Mouse (Mus musculus): ENCODE measurements around the gene Gm49369. TPM values are rescaled to one million over a fixed set of nuclear protein-coding genes. Genes with fewer than 3 reads are reported as not detected.

The Gm49369 gene
- total and polyA plus RNA-seq, 2 experiments = 0.38 to 126 TPM

GRCm38 (mm10) chr7:142400112-142400749 is 17.8 kb upstream of the Gm49369 start:
- Histone ChIP-seq H3K79me2 (ENCODE audit: control insufficient read depth, insufficient read depth, low read length) (no peaks in the 10 kb centered on the region), H3K4me1 (ENCODE audit: control insufficient read depth, insufficient read depth, low read length) (no peaks in the 10 kb centered on the region), H3K4me3 (ENCODE audit: insufficient read depth, low read depth, low read length) (no peak overlapping the region), H3K36me3 (ENCODE audit: control insufficient read depth, insufficient read depth, low read length) (no peaks in the 10 kb centered on the region), H3K27me3 (ENCODE audit: control insufficient read depth, insufficient read depth, low read length) (no peaks in the 10 kb centered on the region), H3K27ac (replicated peaks; ENCODE audit: insufficient read depth, low read depth, low read length) (0 out of 2 replicates have a peak overlapping the region, but pooled peaks have one; percentile 5), H3K9ac (ENCODE audit: low read depth, low read length) (no peak overlapping the region)
- 68% methylated on average over 7 of the region's 7 CpGs for WGBS
- TF ChIP-seq POLR2A (IDR thresholded peaks at IDR 0.05; ENCODE audit: extremely low read depth, insufficient read depth, low read length) (no peak), CTCF (IDR thresholded peaks at IDR 0.05; ENCODE audit: low read depth, low read length) (no peak)
- DNase-seq (ENCODE audit: extremely low read depth, low read depth, low spot score) = no peak

GRCm38 (mm10) chr7:142399250-142399649 is 16.8 kb upstream of the Gm49369 start:
- TF ChIP-seq CTCF (IDR thresholded peaks at IDR 0.05; ENCODE audit: low read depth, low read length) (no peak), POLR2A (IDR thresholded peaks at IDR 0.05; ENCODE audit: extremely low read depth, insufficient read depth, low read length) (no peak)
- H3K9ac ChIP-seq (ENCODE audit: low read depth, low read length) = no peak overlapping the region
- H3K36me3 ChIP-seq (ENCODE audit: control insufficient read depth, insufficient read depth, low read length) = no peaks in the 10 kb centered on the region
- no peaks in the 10 kb centered on the region for H3K27me3 ChIP-seq (ENCODE audit: control insufficient read depth, insufficient read depth, low read length)
- DNase-seq (ENCODE audit: extremely low read depth, low read depth, low spot score) = no peak
- H3K79me2 ChIP-seq (ENCODE audit: control insufficient read depth, insufficient read depth, low read length) = no peaks in the 10 kb centered on the region
- peak overlapping the region; percentile 76 for H3K27ac ChIP-seq (replicated peaks; ENCODE audit: insufficient read depth, low read depth, low read length)
- H3K4me1 ChIP-seq (ENCODE audit: control insufficient read depth, insufficient read depth, low read length) = no peaks in the 10 kb centered on the region
- WGBS = 67% methylated on average over 1 of the region's 1 CpGs
- H3K4me3 ChIP-seq (ENCODE audit: insufficient read depth, low read depth, low read length) = no peak overlapping the region

- Histone ChIP-seq H3K9ac (ENCODE audit: low read depth, low read length) (no peak overlapping the region), H3K27ac (replicated peaks; ENCODE audit: insufficient read depth, low read depth, low read length) (peak overlapping the region; percentile 76), H3K4me3 (ENCODE audit: insufficient read depth, low read depth, low read length) (no peak overlapping the region), H3K79me2 (ENCODE audit: control insufficient read depth, insufficient read depth, low read length) (no peaks in the 10 kb centered on the region), H3K4me1 (ENCODE audit: control insufficient read depth, insufficient read depth, low read length) (no peaks in the 10 kb centered on the region; the same call in 1 of the 2 replicates), H3K36me3 (ENCODE audit: control insufficient read depth, insufficient read depth, low read length) (no peaks in the 10 kb centered on the region), H3K27me3 (ENCODE audit: control insufficient read depth, insufficient read depth, low read length) (no peaks in the 10 kb centered on the region)
- peak; percentile 60 for DNase-seq (ENCODE audit: extremely low read depth, low read depth, low spot score)
- 68% methylated on average over 2 of the region's 2 CpGs for WGBS
- TF ChIP-seq POLR2A (IDR thresholded peaks at IDR 0.05; ENCODE audit: extremely low read depth, insufficient read depth, low read length) (no peak), CTCF (IDR thresholded peaks at IDR 0.05; ENCODE audit: low read depth, low read length) (no peak)
Observed at GRCm38 (mm10) chr7:142398052-142398451, 15.6 kb upstream of the Gm49369 start.

GRCm38 (mm10) chr7:142396611-142397010 is 14.1 kb upstream of the Gm49369 start:
- WGBS = 92% methylated on average over 1 of the region's 1 CpGs
- H3K4me1 ChIP-seq (ENCODE audit: control insufficient read depth, insufficient read depth, low read length) = no peaks in the 10 kb centered on the region; the same call in 1 of the 2 replicates

GRCm38 (mm10) chr7:142395472-142395871 is 13.0 kb upstream of the Gm49369 start:
- no peak overlapping the region for H3K4me3 ChIP-seq (ENCODE audit: insufficient read depth, low read depth, low read length)
- H3K36me3 ChIP-seq (ENCODE audit: control insufficient read depth, insufficient read depth, low read length) = no peaks in the 10 kb centered on the region
- no peak overlapping the region for H3K9ac ChIP-seq (ENCODE audit: low read depth, low read length)
- H3K4me1 ChIP-seq (ENCODE audit: control insufficient read depth, insufficient read depth, low read length) = no peaks in the 10 kb centered on the region; the same call in 1 of the 2 replicates
- DNase-seq (ENCODE audit: extremely low read depth, low read depth, low spot score) = no peak
- H3K27ac ChIP-seq (replicated peaks; ENCODE audit: insufficient read depth, low read depth, low read length) = no peak overlapping the region
- WGBS = 91% methylated on average over 4 of the region's 4 CpGs
- no peaks in the 10 kb centered on the region for H3K79me2 ChIP-seq (ENCODE audit: control insufficient read depth, insufficient read depth, low read length)
- no peaks in the 10 kb centered on the region for H3K27me3 ChIP-seq (ENCODE audit: control insufficient read depth, insufficient read depth, low read length)
- TF ChIP-seq CTCF (IDR thresholded peaks at IDR 0.05; ENCODE audit: low read depth, low read length) = no peak

More at GRCm38 (mm10) chr7:142396611-142397010, 14.1 kb upstream of the Gm49369 start:
- DNase-seq (ENCODE audit: extremely low read depth, low read depth, low spot score) = no peak
- no peaks in the 10 kb centered on the region for H3K36me3 ChIP-seq (ENCODE audit: control insufficient read depth, insufficient read depth, low read length)
- no peaks in the 10 kb centered on the region for H3K79me2 ChIP-seq (ENCODE audit: control insufficient read depth, insufficient read depth, low read length)
- no peaks in the 10 kb centered on the region for H3K27me3 ChIP-seq (ENCODE audit: control insufficient read depth, insufficient read depth, low read length)
- TF ChIP-seq CTCF (IDR thresholded peaks at IDR 0.05; ENCODE audit: low read depth, low read length) = no peak
- TF ChIP-seq POLR2A (IDR thresholded peaks at IDR 0.05; ENCODE audit: extremely low read depth, insufficient read depth, low read length) = no peak
- H3K9ac ChIP-seq (ENCODE audit: low read depth, low read length) = no peak overlapping the region
- H3K27ac ChIP-seq (replicated peaks; ENCODE audit: insufficient read depth, low read depth, low read length) = no peak overlapping the region
- H3K4me3 ChIP-seq (ENCODE audit: insufficient read depth, low read depth, low read length) = no peak overlapping the region
